Mouse (Mus musculus) C2C12 (cell line): Measurements from ENCODE around the gene Slc38a8.

Source experiments
- CTCF ChIP-seq: IDR thresholded peaks from one replicate; pipeline ENCODE4 v1.5.1; 2011; ENCODE audit not compliant: control insufficient read depth, insufficient read depth, insufficient read length
- MAX ChIP-seq: IDR thresholded peaks from one replicate; pipeline ENCODE4 v1.6.1; 2011; ENCODE audit warnings: mild to moderate bottlenecking, control low read depth
- MYOD1 ChIP-seq: IDR thresholded peaks from one replicate; pipeline ENCODE4 v1.6.1; 2011; ENCODE audit warnings: low read depth; ENCODE audit not compliant: control insufficient read depth, insufficient read length
- MYOG ChIP-seq: IDR thresholded peaks from one replicate; pipeline ENCODE4 v1.6.1; 2011; ENCODE audit not compliant: control insufficient read depth, insufficient read length; ENCODE audit errors: extremely low read depth
- USF1 ChIP-seq: IDR thresholded peaks from one replicate; pipeline ENCODE4 v1.6.1; 2011; ENCODE audit warnings: low read depth, mild to moderate bottlenecking, control low read depth, moderate library complexity

- no peak for TF ChIP-seq CTCF
- TF ChIP-seq MAX: no peak
- no peak for TF ChIP-seq MYOG
- no peak for TF ChIP-seq USF1
- TF ChIP-seq MYOD1: peak; percentile 79
Observed at GRCm38 (mm10) chr8:119439893-119440249, 61.6 kb downstream of the Slc38a8 start.
